Mouse (Mus musculus) hindbrain, embryonic 10.5 days (tissue): ENCODE measurements around the gene Zbtb38. TPM values are rescaled to one million over a fixed set of nuclear protein-coding genes. Genes with fewer than 3 reads are reported as not detected.

Experiments used
- DNase-seq: peaks from one replicate; pipeline ENCODE4 v3.0.0-alpha.2; 2017; ENCODE audit warnings: low spot score
- H3K27ac ChIP-seq: fragments of 300-500 bp; sonication (generic); 2 replicates; pipeline ENCODE4 v1.5.1; 2016; ENCODE audit warnings: mild to moderate bottlenecking, moderate library complexity
- H3K27me3 ChIP-seq: fragments of 300-500 bp; sonication (generic); 2 replicates; pipeline ENCODE4 v1.6.1; 2016; ENCODE audit warnings: mild to moderate bottlenecking; ENCODE audit not compliant: poor library complexity, insufficient read depth, severe bottlenecking
- H3K36me3 ChIP-seq: fragments of 300-500 bp; sonication (generic); 2 replicates; pipeline ENCODE4 v1.6.1; 2016; ENCODE audit warnings: mild to moderate bottlenecking, moderate library complexity
- H3K4me1 ChIP-seq: fragments of 300-500 bp; sonication (generic); replicated peaks from 2 replicates; pipeline ENCODE4 v1.6.1; 2016; ENCODE audit warnings: mild to moderate bottlenecking
- H3K4me3 ChIP-seq: fragments of 300-500 bp; sonication (generic); 2 replicates; pipeline ENCODE4 v1.5.1; 2016; ENCODE audit warnings: mild to moderate bottlenecking, moderate library complexity
- H3K9me3 ChIP-seq: fragments of 300-500 bp; sonication (generic); 2 replicates; pipeline ENCODE4 v1.6.1; 2016; ENCODE audit warnings: mild to moderate bottlenecking, moderate library complexity
- WGBS: fragments of 180-500 bp; shearing (Covaris S2); methylation state at CpG from one replicate; pipeline ENCODE4 v1.1.7; 2016; 5-methylcytosine and 5-hydroxymethylcytosine counted together
- polyA plus RNA-seq: library from polyadenylated mRNA; unstranded; fragments of >200 nt; fragmentation: Nextera tagmentation; extraction: Ambion mirVana; gene quantifications from 2 replicates; pipeline ENCODE4 v1.2.1, GENCODE M21; 2016

Gene Zbtb38
- polyA plus RNA-seq, 1 experiment from 2014 or later, result 7.8 TPM

DNA sequence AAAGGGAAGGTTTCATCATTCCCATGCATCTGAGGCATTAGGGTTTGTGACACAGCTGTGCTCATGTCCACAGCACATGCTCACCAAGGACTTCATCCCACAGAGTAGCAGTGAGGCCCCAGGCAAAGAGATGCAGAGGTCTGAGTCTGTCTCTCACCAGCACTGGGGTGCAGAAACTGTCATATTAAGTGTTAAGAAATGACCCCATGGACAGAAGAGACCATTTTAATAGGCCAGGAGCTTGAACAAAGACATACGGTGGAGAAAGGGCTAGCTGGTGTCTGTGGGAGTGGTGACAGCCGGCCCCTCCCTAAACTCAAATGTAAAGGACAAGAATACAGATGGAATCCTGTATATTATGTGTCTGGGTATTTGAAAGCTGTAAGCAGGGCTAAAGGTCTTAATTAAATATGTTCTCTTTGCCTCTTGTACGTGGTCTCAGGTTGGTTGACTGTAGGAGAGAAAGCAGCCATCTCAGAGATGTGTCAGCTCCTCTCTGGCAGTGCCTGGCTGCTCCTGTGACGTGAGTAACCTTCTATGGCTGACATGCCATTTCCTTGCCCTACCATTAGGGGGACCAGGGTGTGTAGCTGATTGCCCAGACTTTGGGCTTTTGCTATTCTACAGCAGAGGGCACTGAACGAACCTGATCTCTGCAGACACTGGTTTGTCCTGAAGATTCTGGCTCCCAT lies 77.4 kb downstream of the Zbtb38 start:
- no peak overlapping the region for H3K4me3 ChIP-seq
- 38% methylated on average over 5 of the region's 5 CpGs for WGBS
- no peak overlapping the region for H3K27ac ChIP-seq
- no peaks in the 10 kb centered on the region; the same call in 1 of the 2 replicates for H3K4me1 ChIP-seq
- DNase-seq, result peak; percentile 46
- no peaks in the 10 kb centered on the region for H3K36me3 ChIP-seq
- H3K9me3 ChIP-seq, result no peaks in the 10 kb centered on the region
- no peaks in the 10 kb centered on the region for H3K27me3 ChIP-seq

DNA sequence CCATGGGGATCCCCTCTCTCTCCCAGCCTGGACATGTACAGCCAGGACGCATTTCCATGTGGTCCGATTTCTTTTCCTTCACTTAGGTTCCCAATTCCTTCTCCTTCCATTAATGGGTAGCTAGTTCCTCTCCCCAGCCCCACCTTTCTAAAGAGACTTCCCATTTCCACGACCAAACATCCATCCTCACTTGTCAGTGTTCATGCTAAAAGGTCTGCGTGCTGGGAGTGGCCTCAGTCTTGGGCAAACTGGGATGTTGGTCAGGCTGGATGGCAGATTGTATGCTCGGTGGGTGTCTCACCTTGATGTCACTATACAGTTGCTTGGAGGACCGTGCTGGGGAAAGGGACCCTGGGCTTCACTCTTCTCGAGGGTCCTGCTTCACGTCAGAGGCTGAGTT lies 78.3 kb downstream of the Zbtb38 start:
- Histone ChIP-seq H3K36me3 (no peaks in the 10 kb centered on the region), H3K9me3 (no peaks in the 10 kb centered on the region), H3K27me3 (no peaks in the 10 kb centered on the region), H3K27ac (no peak overlapping the region), H3K4me1 (peaks cover 4% of the 10 kb centered on the region; the same call in 1 of the 2 replicates), H3K4me3 (no peak overlapping the region)
- WGBS, result 92% methylated on average over 8 of the region's 8 CpGs
- no peak for DNase-seq

DNA sequence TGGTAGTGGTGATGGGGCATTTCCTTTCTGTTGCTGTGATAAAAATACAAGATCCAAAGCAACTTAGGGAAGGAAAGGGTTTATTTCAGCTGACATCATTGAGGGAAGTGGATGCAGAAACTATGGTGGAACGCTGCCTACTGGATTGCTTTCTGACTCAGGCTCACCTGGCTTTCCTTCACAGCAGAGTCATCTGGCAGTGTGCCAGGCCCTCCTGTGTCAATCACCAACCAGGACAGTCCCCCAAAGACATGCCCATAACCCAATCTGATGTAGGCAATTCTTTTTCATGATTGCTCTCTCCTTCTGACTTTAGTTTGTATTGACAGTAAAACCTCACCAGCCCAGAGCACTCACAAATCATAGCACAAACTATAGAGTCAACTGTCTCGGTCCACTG lies 80.2 kb downstream of the Zbtb38 start:
- 96% methylated on average over 2 of the region's 2 CpGs for WGBS
- no peaks in the 10 kb centered on the region for H3K9me3 ChIP-seq

DNA sequence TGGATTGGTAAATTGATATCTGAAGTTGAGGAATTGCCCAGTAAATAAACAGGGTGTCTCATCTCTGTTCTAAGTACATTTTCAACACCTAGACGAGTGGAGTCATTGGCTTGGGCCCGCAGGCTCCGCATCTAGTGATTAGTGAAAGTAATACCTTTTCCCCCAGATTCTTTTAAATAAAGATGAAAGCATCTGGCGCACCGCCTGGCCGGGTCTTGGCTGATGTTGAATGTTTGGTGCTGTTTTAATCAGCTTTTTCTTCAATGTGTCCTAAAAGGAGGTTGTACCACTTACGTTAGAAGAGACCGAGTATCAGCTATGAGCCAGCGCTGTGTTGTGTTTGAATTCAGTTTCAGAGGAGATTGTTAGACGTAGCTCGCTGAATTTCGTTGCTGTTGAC lies 81.4 kb downstream of the Zbtb38 start:
- no peaks in the 10 kb centered on the region for H3K9me3 ChIP-seq
- WGBS, result 92% methylated on average over 12 of the region's 12 CpGs
- no peaks in the 10 kb centered on the region for H3K27me3 ChIP-seq

More for the DNA sequence above, 80.2 kb downstream of the Zbtb38 start:
- H3K27me3 ChIP-seq, result no peaks in the 10 kb centered on the region
- peaks cover 4% of the 10 kb centered on the region; the same call in 1 of the 2 replicates for H3K4me1 ChIP-seq
- H3K36me3 ChIP-seq, result no peaks in the 10 kb centered on the region
- no peak for DNase-seq
- H3K4me3 ChIP-seq, result no peak overlapping the region
- H3K27ac ChIP-seq, result no peak overlapping the region

DNA sequence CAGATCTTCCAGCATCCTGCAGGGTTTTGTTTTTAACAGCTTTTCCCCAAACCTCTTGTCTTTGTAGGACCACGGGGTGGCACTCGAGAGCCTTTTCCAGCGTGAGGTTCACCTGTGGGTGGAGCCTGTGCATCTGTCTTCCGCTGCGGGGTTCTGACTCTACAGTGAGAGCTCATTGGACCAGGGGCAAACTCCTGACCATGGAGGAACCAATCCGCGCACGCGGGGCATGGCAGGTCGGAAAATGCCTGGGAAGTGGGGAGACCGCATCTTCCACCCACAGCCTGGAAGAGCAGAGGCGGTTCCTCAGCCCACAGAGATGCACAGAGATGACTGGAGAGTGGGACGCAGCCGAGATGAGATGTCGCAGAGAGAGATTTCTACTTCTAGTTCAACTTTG lies 82.8 kb downstream of the Zbtb38 start:
- 6% methylated on average over 15 of the region's 15 CpGs for WGBS
- no peaks in the 10 kb centered on the region for H3K36me3 ChIP-seq
- H3K27ac ChIP-seq, result peak overlapping the region; percentile 89
- H3K27me3 ChIP-seq, result no peaks in the 10 kb centered on the region
- no peaks in the 10 kb centered on the region for H3K9me3 ChIP-seq
- peak; percentile 95 for DNase-seq
- H3K4me3 ChIP-seq, result peak overlapping the region; percentile 47
- H3K4me1 ChIP-seq, result peaks cover 4% of the 10 kb centered on the region; the same call in 1 of the 2 replicates

More for the DNA sequence above, 81.4 kb downstream of the Zbtb38 start:
- no peak for DNase-seq
- H3K4me1 ChIP-seq, result peaks cover 4% of the 10 kb centered on the region; the same call in 1 of the 2 replicates
- H3K36me3 ChIP-seq, result no peaks in the 10 kb centered on the region
- no peak overlapping the region for H3K27ac ChIP-seq
- H3K4me3 ChIP-seq, result no peak overlapping the region

DNA sequence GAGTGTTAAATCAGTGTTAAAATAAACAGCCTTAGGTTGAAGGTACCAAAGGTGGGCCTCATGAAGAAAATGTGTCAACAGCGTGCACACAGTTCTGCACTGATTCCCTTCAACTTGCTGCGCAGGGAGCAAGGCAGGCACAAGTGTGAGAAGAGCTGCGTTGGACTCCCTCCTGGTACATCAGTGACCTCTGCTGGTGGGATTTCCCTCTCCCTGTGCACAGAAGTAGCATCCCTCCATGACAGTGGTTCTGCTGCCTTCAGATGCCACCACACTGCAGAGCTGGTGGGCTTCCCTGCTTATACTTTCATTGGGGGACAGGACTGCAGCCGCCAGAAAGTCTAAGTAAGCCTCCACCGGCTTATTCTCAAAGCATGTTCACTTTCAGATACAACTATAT lies 84.0 kb downstream of the Zbtb38 start:
- no peaks in the 10 kb centered on the region for H3K36me3 ChIP-seq
- peak; percentile 53 for DNase-seq
- WGBS, result 60% methylated on average over 5 of the region's 5 CpGs
- peaks cover 4% of the 10 kb centered on the region; the same call in 1 of the 2 replicates for H3K4me1 ChIP-seq
- H3K4me3 ChIP-seq, result no peak overlapping the region
- no peaks in the 10 kb centered on the region for H3K9me3 ChIP-seq
- H3K27me3 ChIP-seq, result no peaks in the 10 kb centered on the region
- H3K27ac ChIP-seq, result no peak overlapping the region

DNA sequence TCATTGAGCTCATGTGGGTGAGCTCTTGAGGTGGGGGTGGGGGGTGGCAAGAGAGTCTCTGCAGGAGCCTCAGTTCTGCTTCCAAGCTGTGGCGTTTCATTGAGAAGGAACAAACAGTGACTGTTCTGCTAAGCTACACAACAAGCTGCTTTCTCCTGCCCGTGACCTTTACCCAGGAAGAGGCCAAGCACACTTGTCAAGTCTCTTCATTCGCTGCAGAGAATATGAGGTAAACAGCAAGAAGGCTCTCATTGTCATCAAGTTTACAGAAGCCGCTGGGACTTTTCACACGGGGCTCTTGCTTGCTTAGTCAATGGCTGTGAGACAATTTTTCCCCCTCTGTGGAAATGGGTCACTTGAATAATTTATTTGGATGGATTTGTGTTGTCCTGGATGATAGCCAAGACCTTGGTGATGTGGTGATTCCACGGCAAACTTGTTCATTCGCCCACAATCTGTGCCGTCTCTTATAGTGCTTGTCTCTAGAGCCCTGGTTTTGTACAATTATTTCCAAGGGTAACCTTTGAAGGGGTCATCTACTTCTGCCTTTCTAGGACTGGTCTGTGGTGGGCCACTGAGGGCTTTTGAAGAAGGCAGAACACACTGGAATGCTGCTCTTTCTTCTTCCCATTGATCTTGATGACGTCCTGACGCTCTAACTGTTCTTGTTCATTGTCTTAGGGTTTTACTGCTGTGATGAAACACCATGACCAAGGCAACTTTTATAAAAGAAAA lies 92.0 kb downstream of the Zbtb38 start:
- Histone ChIP-seq H3K27ac (no peak overlapping the region), H3K36me3 (no peaks in the 10 kb centered on the region), H3K4me3 (no peak overlapping the region), H3K27me3 (no peaks in the 10 kb centered on the region), H3K4me1 (peaks cover 10% of the 10 kb centered on the region), H3K9me3 (no peaks in the 10 kb centered on the region)
- DNase-seq, result peak; percentile 25
- 65% methylated on average over 10 of the region's 10 CpGs for WGBS

DNA sequence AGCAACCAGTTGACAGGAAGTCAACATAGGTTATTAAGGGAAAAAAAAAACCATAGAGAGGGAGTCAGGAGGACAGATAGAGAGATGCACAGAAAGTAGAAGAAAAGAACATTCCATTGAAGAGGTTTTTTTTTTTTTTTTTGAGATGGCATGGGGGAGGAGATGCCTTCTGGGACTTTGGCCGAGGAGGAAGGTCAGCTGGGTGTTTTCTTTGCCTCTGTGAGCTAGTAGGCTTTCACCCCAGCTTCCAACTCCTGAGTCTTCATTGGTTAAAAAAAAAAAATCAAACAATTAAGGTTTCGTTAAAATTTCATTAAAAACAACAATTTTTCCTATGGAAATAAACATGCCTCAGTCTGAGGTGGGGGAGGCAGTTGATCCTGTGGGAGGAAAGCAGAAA lies 92.8 kb downstream of the Zbtb38 start:
- Histone ChIP-seq H3K9me3 (no peaks in the 10 kb centered on the region), H3K4me3 (no peak overlapping the region), H3K4me1 (peaks cover 10% of the 10 kb centered on the region), H3K27me3 (no peaks in the 10 kb centered on the region), H3K27ac (no peak overlapping the region), H3K36me3 (no peaks in the 10 kb centered on the region)
- no peak for DNase-seq
- WGBS, result 72% methylated on average over 2 of the region's 2 CpGs

DNA sequence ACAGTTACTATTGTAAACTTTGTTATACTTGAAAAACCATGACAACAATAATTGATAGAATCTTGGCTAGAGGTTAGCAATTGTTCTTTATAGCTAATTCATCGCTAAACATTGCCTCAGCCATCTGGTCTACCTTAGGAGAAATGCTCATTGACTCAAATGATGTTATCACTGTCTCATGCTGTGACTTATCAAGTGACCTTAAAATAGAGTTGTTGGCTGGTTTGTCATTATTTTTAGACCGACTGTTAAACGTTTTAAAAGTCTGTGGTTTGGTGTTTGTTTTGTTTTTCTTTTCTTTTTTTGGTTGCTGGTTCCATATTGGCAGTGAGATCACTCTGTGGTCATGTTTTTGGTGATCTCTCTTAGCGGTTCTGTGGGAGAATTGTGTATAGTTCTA lies 99.1 kb downstream of the Zbtb38 start:
- no peaks in the 10 kb centered on the region for H3K27me3 ChIP-seq
- H3K27ac ChIP-seq, result no peak overlapping the region
- no peak overlapping the region for H3K4me3 ChIP-seq
- no peaks in the 10 kb centered on the region for H3K36me3 ChIP-seq
- 71% methylated on average over 4 of the region's 4 CpGs for WGBS
- H3K4me1 ChIP-seq, result no peaks in the 10 kb centered on the region
- no peaks in the 10 kb centered on the region for H3K9me3 ChIP-seq
- no peak for DNase-seq

DNA sequence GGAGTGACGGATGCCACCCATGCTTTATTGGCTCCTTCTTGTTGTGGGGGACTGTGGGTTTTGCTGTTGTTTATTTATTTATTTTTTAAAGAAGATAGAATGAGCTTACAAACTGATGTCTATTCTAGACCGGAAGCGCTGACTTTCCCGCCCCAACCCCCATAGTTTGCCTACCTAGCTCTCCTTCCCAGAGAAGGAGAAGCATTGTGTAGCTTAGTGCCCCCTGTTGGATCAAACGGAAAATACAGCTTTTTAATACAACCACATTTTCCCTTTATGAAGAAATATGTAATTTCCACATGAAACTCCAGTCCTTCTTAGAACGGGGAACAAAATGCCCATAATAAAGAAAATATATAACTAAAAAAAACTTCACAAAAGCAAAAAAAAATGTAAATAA lies 99.9 kb downstream of the Zbtb38 start:
- Histone ChIP-seq H3K4me1 (no peaks in the 10 kb centered on the region), H3K36me3 (no peaks in the 10 kb centered on the region), H3K4me3 (no peak overlapping the region), H3K27me3 (no peaks in the 10 kb centered on the region), H3K9me3 (no peaks in the 10 kb centered on the region), H3K27ac (no peak overlapping the region)
- WGBS, result 63% methylated on average over 6 of the region's 6 CpGs
- DNase-seq, result no peak

DNA sequence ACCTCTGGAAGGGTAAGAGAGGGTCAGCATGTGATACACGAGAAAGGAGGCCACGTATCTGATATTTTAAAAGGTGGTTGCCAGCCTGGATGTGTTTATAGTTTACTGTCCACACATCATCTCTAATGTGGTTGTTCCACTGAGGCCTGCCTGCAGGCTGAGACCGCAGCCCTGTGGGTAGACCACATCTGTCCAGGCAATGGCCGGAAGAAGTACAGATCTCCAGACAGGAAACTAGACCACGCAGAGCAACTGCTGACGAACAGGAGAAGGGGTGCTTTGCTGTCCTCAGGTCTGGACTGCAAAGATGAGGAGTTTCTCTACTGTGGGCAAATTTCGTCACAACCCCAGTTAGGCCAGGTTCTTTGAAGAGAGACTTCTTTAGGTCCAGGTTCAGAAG lies 101.8 kb downstream of the Zbtb38 start:
- no peak overlapping the region for H3K27ac ChIP-seq
- no peaks in the 10 kb centered on the region for H3K9me3 ChIP-seq
- 89% methylated on average over 7 of the region's 7 CpGs for WGBS
- H3K36me3 ChIP-seq, result no peaks in the 10 kb centered on the region
- H3K4me3 ChIP-seq, result no peak overlapping the region
- no peaks in the 10 kb centered on the region for H3K4me1 ChIP-seq
- no peak for DNase-seq
- no peaks in the 10 kb centered on the region for H3K27me3 ChIP-seq

DNA sequence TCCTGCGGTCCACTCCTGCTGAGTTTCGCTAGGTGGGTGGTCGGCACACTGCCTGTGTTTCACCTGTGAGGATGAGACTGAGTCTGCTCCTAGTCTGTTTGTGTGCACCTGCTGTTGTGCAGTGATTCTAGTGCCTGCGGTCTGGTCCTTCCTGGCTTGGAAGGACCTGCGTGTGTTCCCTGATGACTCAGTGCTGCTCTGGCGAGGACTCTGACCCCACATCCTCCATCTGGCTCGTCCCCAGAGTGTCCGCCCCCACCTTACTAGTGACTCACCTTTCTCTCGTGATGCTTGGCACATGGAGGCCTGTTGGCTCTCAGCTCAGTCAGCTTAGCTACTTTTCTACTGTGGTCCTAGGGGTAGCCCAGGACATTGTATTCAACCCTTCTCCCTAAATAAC lies 102.7 kb downstream of the Zbtb38 start:
- DNase-seq, result no peak
- Histone ChIP-seq H3K4me3 (no peak overlapping the region), H3K27me3 (no peaks in the 10 kb centered on the region), H3K36me3 (no peaks in the 10 kb centered on the region), H3K27ac (no peak overlapping the region), H3K9me3 (no peaks in the 10 kb centered on the region), H3K4me1 (no peaks in the 10 kb centered on the region)
- WGBS, result 67% methylated on average over 9 of the region's 9 CpGs

DNA sequence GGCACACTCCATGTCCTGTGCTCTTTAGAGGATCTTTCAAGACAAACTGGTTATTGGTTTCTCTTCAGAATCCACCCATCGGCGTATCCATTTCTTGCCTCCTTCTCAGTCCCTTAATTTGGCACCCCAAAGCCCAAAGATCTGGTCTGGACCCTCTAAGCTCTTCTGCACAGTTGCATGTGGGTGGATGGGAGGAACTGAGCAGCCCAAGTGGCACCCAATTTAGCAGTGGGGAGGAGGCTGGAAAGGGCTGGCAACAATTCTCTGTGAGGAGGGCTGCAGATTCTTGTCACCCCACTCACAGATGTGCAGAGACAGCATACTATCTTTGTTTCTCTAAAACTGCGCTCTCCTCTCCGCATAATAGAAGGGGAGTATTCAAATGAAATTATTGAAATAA lies 103.3 kb downstream of the Zbtb38 start:
- 94% methylated on average over 4 of the region's 4 CpGs for WGBS
- Histone ChIP-seq H3K27me3 (no peaks in the 10 kb centered on the region), H3K4me3 (no peak overlapping the region), H3K36me3 (no peaks in the 10 kb centered on the region), H3K9me3 (no peaks in the 10 kb centered on the region), H3K27ac (no peak overlapping the region), H3K4me1 (no peaks in the 10 kb centered on the region)
- DNase-seq, result no peak
